Mouse (Mus musculus) intestine, embryonic 14.5 days (tissue): ENCODE measurements around the gene Trim15. TPM values are rescaled to one million over a fixed set of nuclear protein-coding genes. Genes with fewer than 3 reads are reported as not detected.
"Not testable (repeated sequence)": the region's sequence is repeated elsewhere in the genome, so short reads cannot be mapped to it uniquely, and the experiment has no call there.

Source experiments
- ATAC-seq: fragments of 200-750 bp; cut with Nextera tagmentation; replicated peaks from 2 replicates; pipeline ENCODE4 v1.8.0; 2017; ENCODE audit warnings: low read depth, moderate number of reproducible peaks, moderate TSS enrichment, moderate library complexity; ENCODE audit not compliant: low FRiP score, low TSS enrichment
- DNase-seq: peaks from one replicate; pipeline ENCODE4 v3.0.0-alpha.2; 2018; ENCODE audit warnings: low spot score
- H3K27ac ChIP-seq: fragments of 300-500 bp; sonication (generic); 2 replicates; pipeline ENCODE4 v1.5.1; 2014; ENCODE audit warnings: low read depth, mild to moderate bottlenecking, control low read depth
- H3K27me3 ChIP-seq: fragments of 300-500 bp; sonication (generic); replicated peaks from 2 replicates; pipeline ENCODE4 v1.6.1; 2014; ENCODE audit warnings: low read length, control low read depth; ENCODE audit not compliant: control insufficient read depth, insufficient read depth
- H3K36me3 ChIP-seq: fragments of 300-500 bp; sonication (generic); 2 replicates; pipeline ENCODE4 v1.6.1; 2014; ENCODE audit warnings: low read length, control low read depth; ENCODE audit not compliant: control insufficient read depth, insufficient read depth
- H3K4me1 ChIP-seq: fragments of 300-500 bp; sonication (generic); replicated peaks from 2 replicates; pipeline ENCODE4 v1.6.1; 2014; ENCODE audit warnings: low read length, control low read depth, mixed read lengths; ENCODE audit not compliant: control insufficient read depth, insufficient read depth
- H3K4me2 ChIP-seq: fragments of 300-500 bp; sonication (generic); 2 replicates; pipeline ENCODE4 v1.6.1; 2014; ENCODE audit warnings: low read length
- H3K4me3 ChIP-seq: fragments of 300-500 bp; sonication (generic); 2 replicates; pipeline ENCODE4 v1.5.1; 2014; ENCODE audit warnings: low read depth, low read length, control low read depth, mixed read lengths
- H3K9ac ChIP-seq: fragments of 300-500 bp; sonication (generic); 2 replicates; pipeline ENCODE4 v1.6.1; 2014; ENCODE audit warnings: mild to moderate bottlenecking, low read length
- H3K9me3 ChIP-seq: fragments of 300-500 bp; sonication (generic); 2 replicates; pipeline ENCODE4 v1.6.1; 2016; ENCODE audit warnings: low read length, control low read depth; ENCODE audit not compliant: control insufficient read depth
- WGBS: fragments of 180-500 bp; shearing (Covaris S2); extraction: QIAGEN DNeasy Blood & Tissue Kit; methylation state at CpG from one replicate; pipeline ENCODE4 v1.1.7; 2014; 5-methylcytosine and 5-hydroxymethylcytosine counted together
- polyA plus RNA-seq: library from polyadenylated mRNA; unstranded; fragments of >200 nt; fragmentation: Nextera tagmentation; extraction: Ambion mirVana; gene quantifications from 2 replicates; pipeline ENCODE4 v1.2.1, GENCODE M21; 2014

Trim15 gene
- polyA plus RNA-seq, 1 experiment from 2014 or later: 1.3 TPM

GRCm38 (mm10) chr17:36828488-36828887 is 38.5 kb downstream of the Trim15 start:
- H3K9me3 ChIP-seq: no peaks in the 10 kb centered on the region
- H3K4me1 ChIP-seq: no peaks in the 10 kb centered on the region
- ATAC-seq (no peak), DNase-seq (no peak)
- WGBS: 78% methylated on average over 2 of the region's 2 CpGs
- no peak overlapping the region for H3K4me3 ChIP-seq
- no peaks in the 10 kb centered on the region for H3K27me3 ChIP-seq
- H3K27ac ChIP-seq: no peak overlapping the region
- H3K36me3 ChIP-seq: no peaks in the 10 kb centered on the region
- no peak overlapping the region for H3K4me2 ChIP-seq
- H3K9ac ChIP-seq: no peak overlapping the region

DNA sequence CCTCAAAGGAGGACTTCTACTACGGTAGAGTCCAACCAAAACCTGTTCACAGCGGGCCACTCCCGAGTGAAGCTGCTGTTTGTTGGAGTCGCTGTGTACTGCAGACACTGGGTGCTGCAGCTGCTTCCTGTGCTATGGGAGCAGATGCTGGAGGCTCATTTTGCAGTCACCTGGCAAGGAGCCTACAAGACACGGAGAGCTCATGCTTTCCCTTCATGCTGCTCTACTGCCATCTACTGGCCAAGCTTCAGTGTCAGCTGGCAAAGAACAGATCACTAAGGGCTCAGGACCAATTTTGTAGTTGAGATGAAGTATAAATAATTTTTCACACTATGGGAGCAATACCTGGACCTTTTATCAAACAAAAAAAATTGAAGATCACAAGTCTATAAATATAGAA is 41.0 kb downstream of the Trim15 start:
- not testable (repeated sequence) for H3K4me2 ChIP-seq, H3K27ac ChIP-seq, H3K4me3 ChIP-seq, H3K36me3 ChIP-seq, H3K27me3 ChIP-seq, H3K4me1 ChIP-seq, ATAC-seq, H3K9ac ChIP-seq, H3K9me3 ChIP-seq
- WGBS: 13% methylated on average over 5 of the region's 5 CpGs
- peak; percentile 83 for DNase-seq

- Histone ChIP-seq H3K4me2 (no peak overlapping the region), H3K4me1 (no peaks in the 10 kb centered on the region), H3K4me3 (no peak overlapping the region), H3K27me3 (no peaks in the 10 kb centered on the region), H3K27ac (no peak overlapping the region), H3K36me3 (no peaks in the 10 kb centered on the region), H3K9me3 (no peaks in the 10 kb centered on the region), H3K9ac (no peak overlapping the region)
- ATAC-seq (0 out of 2 replicates have a peak, but pooled peaks have one; percentile 40), DNase-seq (no peak)
- 28% methylated on average over 4 of the region's 4 CpGs for WGBS
Measured at GRCm38 (mm10) chr17:36825525-36825924, 41.5 kb downstream of the Trim15 start.

DNA sequence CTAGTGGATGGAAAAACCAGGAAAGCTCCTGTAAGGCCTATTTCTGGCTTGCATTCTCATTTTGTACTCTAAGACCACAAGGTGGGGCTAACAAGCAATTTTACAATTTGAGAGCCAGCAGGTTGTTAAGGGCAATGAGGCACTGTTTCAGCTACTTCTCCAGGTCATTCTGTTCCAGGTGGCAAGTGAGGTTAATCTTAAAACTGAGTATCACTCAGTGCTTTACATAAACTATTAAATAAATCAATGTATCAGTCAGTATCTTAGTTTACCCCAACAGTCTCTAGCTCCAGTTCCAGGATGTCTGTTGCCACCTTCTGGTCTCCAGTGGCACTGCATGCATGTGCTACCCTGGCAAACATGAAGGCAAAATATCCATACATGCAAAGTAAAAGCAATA is 43.0 kb downstream of the Trim15 start:
- H3K9me3 ChIP-seq: no peaks in the 10 kb centered on the region
- no peaks in the 10 kb centered on the region for H3K4me1 ChIP-seq
- DNase-seq (peak; percentile 74), ATAC-seq (0 out of 2 replicates have a peak, but pooled peaks have one; percentile 20)
- no peak overlapping the region for H3K4me3 ChIP-seq
- H3K27ac ChIP-seq: no peak overlapping the region
- no peak overlapping the region for H3K9ac ChIP-seq
- H3K36me3 ChIP-seq: no peaks in the 10 kb centered on the region
- no peaks in the 10 kb centered on the region for H3K27me3 ChIP-seq
- no peak overlapping the region for H3K4me2 ChIP-seq

DNA sequence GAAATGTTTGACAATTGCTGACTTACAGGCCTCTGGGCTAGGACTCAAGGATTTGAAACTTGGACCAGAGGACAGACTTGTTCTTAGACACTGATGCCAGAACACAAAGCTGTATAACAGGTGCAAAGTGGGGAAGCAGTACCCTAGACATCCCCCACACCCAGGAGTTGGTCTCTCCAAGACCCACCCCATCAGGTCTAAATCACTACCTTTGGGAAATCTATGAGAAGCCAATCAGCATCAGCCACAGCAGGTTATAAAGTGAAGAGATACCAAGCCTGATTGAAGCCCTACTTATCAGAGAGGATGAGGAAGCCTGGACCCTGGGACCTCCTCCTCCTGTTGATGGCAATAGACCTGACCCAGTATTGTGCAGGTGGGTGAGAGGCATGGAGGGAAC is 55.1 kb downstream of the Trim15 start, which contains the start of gene H2-M10.6:
Gene H2-M10.6, plus strand, starts transcription at position 301 of the 400 bp plus-strand sequence.
- Histone ChIP-seq H3K4me3 (no peak within 1 kb of the TSS), H3K9me3 (no peaks in the 10 kb centered on the region), H3K4me1 (no peaks in the 10 kb centered on the region), H3K4me2 (no peak within 1 kb of the TSS), H3K9ac (no peak within 1 kb of the TSS), H3K27ac (no peak within 1 kb of the TSS), H3K27me3 (no peaks in the 10 kb centered on the region), H3K36me3 (no peaks in the 10 kb centered on the region)
- ATAC-seq (no peak), DNase-seq (no peak)

Other genes starting within 250 kb of the Trim15 start
- gene H2-M9, start 224.5 kb downstream of the Trim15 start, polyA plus RNA-seq: not detected in 2 replicates
- gene H2-M1, start 195.0 kb downstream of the Trim15 start, polyA plus RNA-seq: not detected in 2 replicates
- gene H2-M10.5, start 94.3 kb downstream of the Trim15 start, polyA plus RNA-seq: not detected in 2 replicates
- gene H2-M10.6, start 55.0 kb downstream of the Trim15 start, polyA plus RNA-seq: not detected in 2 replicates
- gene Trim26, start 30.1 kb downstream of the Trim15 start, polyA plus RNA-seq: 40.0 and 41.9 TPM in 2 replicates
- gene Trim10, start 2.4 kb upstream of the Trim15 start, polyA plus RNA-seq: 0.97 and 1.6 TPM in 2 replicates
- gene Trim40, start 22.9 kb upstream of the Trim15 start, polyA plus RNA-seq: 0.11 and 0.78 TPM in 2 replicates
- gene Trim31, start 30.9 kb upstream of the Trim15 start, polyA plus RNA-seq: 21.4 and 25.7 TPM in 2 replicates
- 1.3 and 1.5 TPM in 2 replicates for gene Rnf39, start 75.7 kb upstream of the Trim15 start, polyA plus RNA-seq
- gene Ppp1r11, start 84.5 kb upstream of the Trim15 start, polyA plus RNA-seq: 120 and 132 TPM in 2 replicates
- gene Znrd1, start 91.3 kb upstream of the Trim15 start, polyA plus RNA-seq: 88.7 and 91.2 TPM in 2 replicates
- gene Znrd1as, start 91.4 kb upstream of the Trim15 start, polyA plus RNA-seq: 4.9 and 6.6 TPM in 2 replicates
- gene 2410137M14Rik, start 114.0 kb upstream of the Trim15 start, polyA plus RNA-seq: not detected in 2 replicates
- 0.16 and 0.51 TPM in 2 replicates for gene H2-M5, start 122.3 kb upstream of the Trim15 start, polyA plus RNA-seq
- gene Zfp57, start 134.0 kb upstream of the Trim15 start, polyA plus RNA-seq: 78.3 and 85.0 TPM in 2 replicates
- 0.14 and 0.24 TPM in 2 replicates for gene Mog, start 156.2 kb upstream of the Trim15 start, polyA plus RNA-seq
- 12.6 and 13.7 TPM in 2 replicates for gene Gabbr1, start 178.8 kb upstream of the Trim15 start, polyA plus RNA-seq
- 0.07 TPM in 1 of 2 replicates, not detected in the other for gene Olfr90, start 221.3 kb upstream of the Trim15 start, polyA plus RNA-seq
- not detected in 2 replicates for gene Olfr91, start 231.1 kb upstream of the Trim15 start, polyA plus RNA-seq